Mouse (Mus musculus) cerebral cortex, adult 2 months (tissue): ENCODE results near the gene Il1b.

Experiments
- WGBS: fragments of 180-500 bp; shearing (Covaris S2); methylation state at CpG from one replicate; pipeline ENCODE4 v1.1.7; 2018; 5-methylcytosine and 5-hydroxymethylcytosine counted together

Gene Il1b

DNA sequence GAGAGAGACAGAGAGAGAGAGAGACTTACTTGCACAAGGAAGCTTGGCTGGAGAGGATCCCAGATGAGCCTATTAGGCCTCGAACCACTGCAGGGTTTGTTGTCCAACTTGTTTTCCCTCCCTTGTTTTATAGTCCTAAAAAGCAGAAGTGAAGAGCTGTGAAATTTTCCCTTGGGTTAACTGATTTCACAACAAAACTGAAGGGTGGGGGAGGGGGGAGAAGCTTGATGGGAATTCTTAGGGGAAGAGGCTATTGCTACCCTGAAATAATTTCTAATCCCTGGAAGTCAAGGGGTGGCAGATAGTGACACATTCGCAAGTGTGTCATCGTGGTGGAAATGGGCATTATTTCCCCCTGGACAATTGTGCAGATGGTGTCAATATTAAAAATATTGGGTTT lies at the start of gene Il1b:
Gene Il1b (minus strand): TSS at position 101 of the 400 bp plus-strand sequence.
- 90% methylated on average over 3 of the region's 3 CpGs for WGBS

DNA sequence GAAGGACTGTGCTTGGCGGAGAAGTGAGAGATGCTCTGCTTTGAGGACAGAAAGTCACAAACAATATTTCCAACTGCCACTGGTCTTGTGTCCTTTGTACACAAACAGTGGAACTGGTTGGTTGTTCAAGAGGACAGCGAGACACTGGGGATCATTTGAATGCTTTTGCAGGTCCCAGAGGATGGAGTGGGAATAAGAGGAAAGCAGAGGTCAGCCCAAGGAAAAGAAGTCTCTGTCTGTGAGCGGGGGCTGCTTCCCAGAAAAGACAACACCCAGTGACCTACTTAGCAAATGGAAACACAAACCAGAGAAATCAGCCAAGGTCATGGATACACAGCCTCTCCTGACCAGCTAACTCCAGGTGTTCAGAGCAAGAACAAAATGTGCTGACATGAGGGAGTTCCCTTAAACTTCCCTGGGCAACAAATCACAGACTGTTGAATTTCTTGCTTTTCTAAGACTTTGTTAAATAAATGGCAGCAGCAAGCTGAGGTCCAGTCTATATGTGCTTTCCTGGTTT lies 48.5 kb upstream of the Il1b start:
- 89% methylated on average over 3 of the region's 3 CpGs for WGBS

DNA sequence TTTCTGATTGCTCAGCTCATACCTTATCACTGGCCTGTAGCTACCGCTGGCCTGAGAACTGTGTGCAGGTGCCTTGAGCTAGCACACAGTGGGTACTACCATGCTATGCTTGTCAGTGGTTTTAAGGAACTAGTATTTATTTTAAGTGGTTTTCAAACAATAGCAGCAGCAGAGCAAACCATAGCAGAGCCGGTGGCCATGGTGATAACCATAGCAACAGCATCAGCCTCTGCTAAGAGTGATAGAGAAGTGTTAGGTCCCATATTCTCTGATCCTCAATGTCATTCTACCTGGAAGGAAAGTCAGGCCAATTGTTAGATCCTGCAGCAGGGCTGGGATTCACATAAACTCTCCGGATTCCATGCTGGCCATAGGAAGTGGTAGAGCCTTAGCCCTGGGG lies 43.7 kb upstream of the Il1b start:
- WGBS = 79% methylated on average over 3 of the region's 3 CpGs

DNA sequence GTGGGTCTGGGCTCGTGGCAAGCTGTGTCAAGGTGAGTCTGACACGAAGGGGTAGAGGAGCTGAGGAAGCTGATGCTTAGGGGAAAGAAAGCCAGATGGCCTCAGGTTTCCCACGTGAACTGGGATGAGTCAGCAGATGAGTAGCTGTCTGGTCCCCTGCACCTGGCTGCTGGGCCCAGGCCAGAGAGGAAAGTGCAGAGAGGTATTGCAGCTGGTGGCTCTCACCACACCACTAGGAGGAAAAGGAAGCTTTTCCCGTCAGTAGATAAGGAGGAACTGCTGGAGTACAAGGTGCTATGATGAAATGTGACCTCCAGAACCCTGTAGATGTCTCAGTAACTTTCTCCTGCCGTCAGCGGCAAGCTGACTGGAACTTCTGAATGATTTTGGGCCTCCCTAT lies 42.5 kb upstream of the Il1b start:
- 65% methylated on average over 6 of the region's 6 CpGs for WGBS

DNA sequence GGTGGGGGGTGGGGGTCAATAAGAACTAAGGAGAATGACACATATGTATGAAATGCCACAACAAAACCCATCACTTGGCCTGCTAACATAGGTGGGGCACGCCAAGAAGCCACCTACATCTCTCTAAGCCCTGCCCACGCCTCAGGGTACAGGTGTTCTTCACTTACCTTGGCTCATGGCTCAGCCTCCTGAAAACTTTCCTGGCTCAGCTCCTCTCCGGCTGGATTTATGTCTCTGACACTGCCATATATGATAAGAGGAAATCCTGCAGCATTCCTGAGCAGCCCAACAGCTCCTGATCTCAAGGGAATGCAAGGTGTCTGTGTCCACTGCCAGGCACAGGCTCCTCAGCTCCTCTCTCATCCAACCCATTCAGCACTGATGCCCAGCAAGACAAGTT lies 40.7 kb upstream of the Il1b start:
- WGBS = 75% methylated on average over 3 of the region's 3 CpGs

DNA sequence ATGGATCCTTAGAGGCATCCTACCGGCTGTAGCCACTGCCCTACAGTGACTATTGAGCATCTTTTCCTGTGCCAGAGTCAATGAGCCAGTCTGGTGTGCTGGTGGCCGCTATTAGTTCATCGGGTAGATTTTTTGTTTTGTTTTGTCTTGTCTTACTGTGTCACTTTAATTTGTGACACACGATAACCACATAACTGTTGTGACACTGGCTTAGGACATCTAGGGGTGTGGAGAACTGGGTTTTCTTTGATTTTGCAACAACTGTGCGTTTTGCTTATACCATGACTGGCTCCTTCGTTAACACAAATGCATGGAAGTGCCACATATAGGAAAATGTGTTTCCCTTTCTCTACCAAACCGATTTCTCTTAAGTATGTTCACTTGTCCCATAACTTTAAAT lies 39.4 kb upstream of the Il1b start:
- 75% methylated on average over 7 of the region's 7 CpGs for WGBS

DNA sequence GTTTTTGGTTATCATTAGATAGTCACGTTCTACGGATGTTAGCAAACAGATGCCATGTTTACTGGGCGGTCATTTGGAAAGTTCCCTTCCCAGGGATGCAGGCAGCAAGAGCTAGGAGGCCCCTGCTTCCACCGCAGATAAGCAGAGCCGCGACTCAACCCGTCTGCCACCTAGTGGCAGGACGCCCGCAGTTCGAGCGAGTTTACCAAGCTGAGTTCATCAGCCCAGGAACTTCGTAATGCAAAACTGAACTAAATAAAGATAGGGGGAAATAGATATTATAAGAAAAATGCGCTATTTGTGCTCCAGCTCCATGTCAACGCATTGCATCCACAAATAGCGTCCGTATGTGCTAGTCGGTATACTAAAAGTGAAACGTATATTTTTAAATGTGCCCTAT lies 37.5 kb upstream of the Il1b start:
- WGBS = 9% methylated on average over 18 of the region's 18 CpGs

DNA sequence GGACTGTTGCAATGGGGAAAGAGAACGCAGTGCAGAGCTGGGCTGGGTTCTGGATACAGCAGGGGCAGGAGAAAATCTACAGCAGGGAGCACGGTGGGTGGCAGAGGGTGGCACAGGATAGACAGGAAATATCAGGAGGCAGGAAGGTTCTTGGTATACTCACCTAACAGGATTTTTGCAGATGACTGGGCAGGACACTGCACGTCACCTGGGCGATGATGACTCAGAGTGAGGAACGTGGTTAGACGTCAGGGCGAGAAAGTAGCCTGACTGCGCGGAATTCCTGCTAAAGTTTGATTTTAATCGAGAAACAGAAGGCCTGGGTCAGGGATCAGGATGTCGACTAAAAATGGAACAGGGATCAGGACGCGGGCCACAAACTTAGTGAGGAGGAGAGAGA lies 36.7 kb upstream of the Il1b start:
- WGBS = 86% methylated on average over 13 of the region's 13 CpGs

DNA sequence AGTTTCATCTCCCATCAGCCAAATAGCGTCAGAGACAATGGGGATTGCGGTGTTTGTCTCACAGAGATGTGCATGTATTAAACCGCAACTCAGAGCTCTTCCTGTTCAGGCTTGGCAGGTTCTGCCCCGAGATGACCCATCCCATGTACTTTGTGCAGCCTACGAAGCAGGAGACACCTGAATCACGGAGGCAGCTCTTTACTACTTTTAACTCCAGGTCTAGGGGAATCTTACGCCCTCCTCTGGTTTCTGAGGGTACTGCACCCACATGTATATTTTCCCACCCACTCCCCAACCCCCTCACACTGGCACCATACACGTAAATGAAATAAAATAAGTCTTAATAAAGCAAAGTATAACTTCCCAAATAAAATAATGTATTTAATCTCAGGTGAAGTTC lies 35.6 kb upstream of the Il1b start:
- 84% methylated on average over 8 of the region's 8 CpGs for WGBS

DNA sequence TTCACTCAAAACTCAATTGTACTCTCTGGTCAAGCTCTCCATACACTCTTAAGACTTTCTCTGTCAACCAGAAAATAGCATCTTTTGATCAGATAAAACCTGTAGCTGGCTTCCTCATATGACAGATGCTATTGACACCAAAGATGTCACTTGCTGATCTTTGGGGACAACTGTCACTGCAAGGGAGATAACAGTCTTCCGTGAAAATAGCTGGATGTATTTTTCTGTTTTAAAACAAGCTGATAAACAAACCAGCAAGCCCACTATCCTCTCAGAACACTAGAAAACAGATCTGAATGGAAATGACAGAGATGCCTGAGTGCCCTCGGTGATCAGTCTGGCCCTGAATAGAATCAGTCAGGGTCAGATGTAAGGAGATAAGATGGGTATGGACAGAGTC lies 32.8 kb upstream of the Il1b start:
- WGBS = 93% methylated on average over 2 of the region's 2 CpGs

DNA sequence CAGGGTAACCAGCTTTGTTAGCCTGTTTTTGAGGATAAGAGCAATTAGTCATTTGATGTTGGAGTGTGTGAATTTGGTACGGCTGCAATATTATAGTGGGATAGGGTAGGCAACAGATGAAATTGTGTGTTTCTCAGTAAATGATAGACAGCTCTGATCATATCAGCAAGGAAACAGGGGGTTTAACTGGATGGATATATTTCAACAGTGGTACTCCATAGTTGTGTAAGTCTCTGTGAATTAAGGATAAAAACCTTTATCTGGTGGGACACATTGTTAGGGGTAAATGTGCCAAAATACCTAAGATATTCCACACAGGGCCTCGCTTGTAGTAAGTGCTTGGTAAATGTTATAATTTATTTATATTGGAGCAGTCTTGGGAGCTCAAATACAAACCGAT lies 31.4 kb upstream of the Il1b start:
- 82% methylated on average over 3 of the region's 3 CpGs for WGBS

DNA sequence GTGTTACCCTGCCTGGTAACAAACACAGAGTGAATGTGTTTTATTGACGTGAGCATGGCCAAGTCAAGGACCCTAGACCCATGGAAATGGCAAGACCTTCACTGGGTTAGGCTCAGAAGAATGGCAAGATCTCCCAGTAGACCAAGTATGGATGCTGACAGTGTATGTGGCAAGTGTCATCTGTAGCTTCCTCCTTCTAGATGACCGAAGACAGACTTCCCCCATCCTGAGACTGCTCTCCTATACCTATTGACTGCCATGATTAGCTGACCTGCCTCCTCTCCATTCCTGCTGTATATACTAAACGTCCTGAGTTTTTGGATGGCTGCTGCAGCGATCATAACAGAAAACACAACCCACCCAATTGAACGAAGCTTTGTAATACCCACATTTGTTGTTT lies 30.9 kb upstream of the Il1b start:
- 91% methylated on average over 5 of the region's 5 CpGs for WGBS

DNA sequence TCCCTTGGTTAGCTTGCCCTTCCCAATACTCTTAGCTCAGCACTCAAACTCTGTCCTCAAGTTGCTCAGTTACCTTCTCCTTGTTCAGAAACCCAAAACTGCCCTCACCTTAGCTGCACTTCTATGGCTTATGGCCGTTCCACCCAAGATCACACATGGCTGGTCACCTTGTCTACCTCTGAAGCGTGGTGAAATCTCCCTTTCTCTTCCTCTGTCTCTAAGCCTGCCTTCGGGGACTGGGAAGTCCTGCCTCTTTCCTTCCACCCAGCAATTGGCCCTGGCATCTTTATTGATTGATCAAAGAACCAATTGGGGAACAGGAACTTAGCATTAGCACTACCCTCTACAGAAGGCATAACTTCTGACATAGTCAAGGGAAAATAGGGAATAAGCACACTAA lies 27.2 kb upstream of the Il1b start:
- WGBS = 82% methylated on average over 3 of the region's 3 CpGs

DNA sequence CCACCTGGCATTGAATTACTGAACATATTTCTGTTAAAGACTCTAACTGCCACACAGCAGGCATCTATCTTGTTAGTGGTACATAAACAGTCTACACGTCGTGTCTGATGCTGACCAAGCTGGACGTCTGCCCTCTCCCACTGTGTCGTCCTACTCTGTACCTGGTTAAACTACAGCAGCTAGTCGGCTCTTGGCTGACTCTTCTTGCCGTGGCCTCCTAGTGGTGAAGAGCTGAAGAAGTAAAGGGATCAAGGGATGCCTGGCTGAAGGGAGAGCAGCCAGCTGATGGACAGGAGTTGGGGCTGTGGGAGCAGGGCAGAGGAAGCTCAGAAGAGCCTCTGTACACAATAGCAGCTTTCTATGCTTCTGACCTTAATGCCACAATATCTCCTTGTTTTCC lies 22.6 kb upstream of the Il1b start:
- WGBS = 24% methylated on average over 6 of the region's 6 CpGs

DNA sequence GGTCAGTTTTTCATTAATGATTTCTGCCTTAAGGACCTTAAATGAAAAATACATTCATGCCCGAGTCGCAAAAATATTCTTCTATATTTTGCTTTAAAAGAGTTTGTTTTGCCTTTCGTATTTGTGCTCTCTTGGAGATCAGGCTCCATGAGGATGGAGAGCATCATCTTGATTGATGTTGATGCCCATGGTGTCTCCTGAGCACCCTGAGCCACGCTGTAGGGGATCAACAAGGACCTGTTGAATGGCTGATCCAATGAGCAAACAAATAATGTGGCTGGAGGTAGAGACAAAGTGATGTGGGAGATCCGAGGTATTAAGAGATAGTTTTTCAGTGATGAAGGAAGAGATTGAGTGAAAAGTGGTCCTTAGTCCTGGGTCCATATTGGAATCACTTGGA lies 19.2 kb upstream of the Il1b start:
- 92% methylated on average over 5 of the region's 5 CpGs for WGBS

DNA sequence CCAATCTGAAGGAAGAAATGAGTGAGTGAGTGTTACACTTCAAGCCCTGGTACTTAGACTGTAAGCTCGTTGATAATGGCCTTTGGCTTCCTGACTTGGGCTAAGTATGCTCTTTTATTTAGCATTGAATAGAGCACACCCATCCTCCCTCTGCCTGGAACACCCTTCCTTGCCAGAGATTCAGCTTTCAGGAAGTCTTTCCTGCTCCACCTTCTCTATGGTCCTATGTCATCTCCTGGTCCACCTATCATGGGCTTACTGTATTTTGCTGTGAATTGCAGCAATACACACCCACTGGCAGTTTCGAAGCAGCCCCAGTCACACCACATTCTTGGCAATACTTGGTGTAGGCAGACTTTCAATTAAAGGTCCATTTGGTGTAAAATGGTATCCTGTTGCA lies 18.4 kb upstream of the Il1b start:
- WGBS = 62% methylated on average over 2 of the region's 2 CpGs

DNA sequence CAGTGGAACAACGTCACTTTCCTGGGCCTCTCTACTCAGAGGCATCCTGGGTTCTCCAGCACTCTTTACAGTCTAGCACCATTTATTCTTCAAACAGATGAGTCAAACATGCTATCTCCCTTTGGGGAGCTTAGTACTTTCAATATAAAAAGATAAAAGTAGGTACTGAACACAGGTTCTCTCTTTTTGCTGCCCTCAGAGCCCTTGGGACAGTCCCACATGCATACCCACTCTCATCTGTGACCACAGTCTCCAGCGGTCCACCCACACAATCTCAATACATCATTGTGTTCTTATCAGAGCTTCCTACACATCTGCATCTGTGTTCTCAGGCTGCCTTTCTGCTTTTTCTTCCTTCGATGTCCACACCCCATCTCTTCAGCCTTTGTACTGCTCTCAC lies 14.4 kb upstream of the Il1b start:
- 89% methylated on average over 3 of the region's 3 CpGs for WGBS

DNA sequence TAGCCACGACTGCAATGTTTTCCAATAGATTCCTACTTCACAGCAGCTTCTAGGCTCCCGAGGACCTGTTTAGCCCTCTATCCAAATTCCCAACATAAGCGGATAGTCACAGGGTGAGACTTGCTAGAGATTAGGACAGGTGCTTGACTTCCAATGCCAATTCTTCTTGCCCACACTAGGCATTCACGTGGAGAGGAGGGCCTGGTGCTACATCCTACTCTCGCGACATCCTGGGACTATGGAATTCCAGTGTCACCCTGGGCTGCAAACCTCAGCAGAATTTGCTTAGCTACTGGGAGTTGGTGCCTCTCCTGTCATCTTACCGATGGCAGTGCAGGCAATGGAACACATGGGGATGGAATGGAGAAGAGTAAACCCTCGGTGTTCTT lies 13.3 kb upstream of the Il1b start:
- 86% methylated on average over 8 of the region's 8 CpGs for WGBS

DNA sequence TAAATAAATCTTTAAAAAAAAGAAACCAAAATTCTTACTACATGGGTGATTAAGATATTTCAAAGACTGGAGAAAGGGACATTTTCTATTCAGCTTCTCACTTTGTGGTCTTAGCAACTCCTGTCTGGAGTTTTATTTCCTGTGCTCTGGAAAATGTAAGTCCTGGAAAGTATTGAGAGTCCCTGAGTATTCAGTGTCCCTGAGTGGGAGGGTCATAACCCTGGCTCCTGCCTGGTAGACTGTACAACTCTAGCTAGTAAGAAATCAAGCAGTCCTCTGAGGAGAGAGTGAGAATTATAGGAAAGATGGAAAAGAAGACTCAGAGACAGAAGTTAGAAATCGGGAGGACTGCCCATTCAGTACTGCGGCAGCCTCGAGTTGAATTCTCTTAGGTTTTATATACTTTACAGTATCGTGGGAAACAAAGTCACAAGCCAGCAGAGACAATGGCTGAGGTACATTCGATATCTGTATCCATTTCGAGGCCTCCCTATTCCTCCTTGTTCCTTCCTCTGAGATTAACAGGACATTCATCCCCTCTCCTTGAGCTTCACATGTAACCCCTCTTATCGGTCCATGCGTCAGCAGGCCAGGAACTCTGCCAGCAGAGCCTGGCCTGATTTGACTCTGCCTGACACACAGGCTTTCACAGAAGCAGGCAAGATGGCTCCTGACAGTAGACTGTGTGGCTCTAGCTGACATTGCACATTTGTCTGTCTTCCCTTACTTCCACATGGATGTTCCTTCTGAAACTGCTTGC lies 12.8 kb upstream of the Il1b start:
- WGBS = 83% methylated on average over 8 of the region's 8 CpGs

DNA sequence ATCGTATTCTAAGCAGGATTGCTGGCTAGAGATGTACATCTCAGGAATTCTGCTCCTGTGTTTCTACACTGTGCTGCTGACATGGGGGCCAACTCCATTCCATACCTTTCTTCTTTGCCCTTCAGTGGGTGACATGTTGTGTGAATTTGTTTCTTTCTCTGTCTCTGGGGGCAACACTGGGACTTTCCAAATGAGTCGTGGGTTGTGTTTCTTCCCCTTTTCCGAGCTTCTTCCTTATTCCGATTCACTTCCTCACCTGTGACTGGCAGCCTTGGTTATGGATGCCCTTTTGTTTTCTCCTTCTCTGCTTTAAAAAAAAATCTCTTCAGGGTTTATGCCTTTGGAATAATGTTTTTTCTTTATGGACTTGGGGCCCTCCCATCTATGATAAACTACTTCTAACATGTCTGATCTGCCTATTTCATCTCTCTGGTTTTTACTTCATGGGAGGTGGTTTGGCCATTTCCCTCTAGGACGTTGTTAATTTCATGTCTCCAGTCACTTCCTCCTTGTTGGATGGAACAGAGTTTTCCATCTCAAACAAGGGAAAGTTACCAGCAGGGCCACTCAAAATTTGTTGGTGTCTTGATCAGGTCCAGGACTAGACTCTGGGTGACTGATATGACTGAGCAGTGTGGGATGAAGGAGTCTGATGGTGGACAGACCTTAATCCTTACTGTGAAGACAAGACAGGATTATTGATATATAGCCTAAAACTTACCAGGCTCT lies 10.0 kb upstream of the Il1b start:
- 74% methylated on average over 5 of the region's 5 CpGs for WGBS

DNA sequence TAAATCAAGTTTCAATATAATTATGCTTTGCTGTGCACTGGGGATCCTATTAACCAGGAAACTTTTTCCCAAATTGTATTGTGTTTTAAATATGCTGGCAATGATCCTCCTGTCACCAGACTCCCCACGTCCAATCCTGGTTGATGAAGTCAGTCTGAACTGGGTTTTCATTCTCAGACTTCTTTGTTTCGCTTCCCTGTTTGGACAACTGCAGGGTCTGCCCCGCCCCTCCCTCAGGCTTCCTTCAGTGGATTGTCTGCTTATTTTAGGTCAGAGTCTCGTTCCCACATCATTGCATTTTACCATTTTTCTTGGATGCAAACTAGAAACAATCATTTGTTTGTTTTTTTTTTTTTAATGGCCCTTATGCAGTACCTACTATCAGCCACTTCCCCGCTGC lies 9.3 kb upstream of the Il1b start:
- 69% methylated on average over 5 of the region's 5 CpGs for WGBS

DNA sequence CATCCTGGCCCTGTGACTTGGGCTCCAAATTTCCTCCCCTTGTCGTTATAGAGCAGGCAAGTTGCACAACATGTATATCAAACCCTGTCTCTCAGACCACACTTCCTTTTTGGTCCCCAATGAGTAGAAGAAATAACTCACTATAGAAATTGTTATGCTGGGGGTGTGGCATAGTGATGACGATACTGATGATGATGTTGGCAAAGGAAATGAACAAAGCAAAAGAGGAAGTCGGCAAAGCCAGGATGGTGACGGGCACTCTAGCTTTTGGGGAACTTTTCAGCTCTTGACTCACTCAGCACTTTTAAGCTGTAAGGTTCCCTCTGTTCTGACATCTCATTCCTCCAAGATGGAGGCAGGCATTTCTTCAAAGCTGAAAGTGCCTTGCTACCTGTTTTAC lies 2.4 kb upstream of the Il1b start:
- 82% methylated on average over 4 of the region's 4 CpGs for WGBS

DNA sequence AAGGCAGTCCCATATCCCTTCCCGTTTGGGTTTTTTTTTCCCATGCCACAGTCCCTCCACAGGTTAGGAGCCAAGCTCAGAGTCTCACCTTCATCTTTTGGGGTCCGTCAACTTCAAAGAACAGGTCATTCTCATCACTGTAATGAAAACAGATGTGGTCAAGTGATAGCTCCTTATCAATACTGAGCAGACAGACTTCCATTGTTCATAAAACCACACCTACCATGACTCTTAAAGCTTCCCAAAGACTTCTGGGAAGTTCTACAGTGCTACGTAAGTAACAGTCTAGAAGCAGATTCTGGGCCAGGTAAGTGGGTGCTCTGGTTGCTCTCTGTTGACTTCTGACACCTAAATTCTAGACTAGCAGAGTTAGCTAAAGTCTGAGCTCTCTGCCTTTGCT lies 1.3 kb downstream of the Il1b start:
- WGBS = 85% methylated on average over 3 of the region's 3 CpGs
